Mouse (Mus musculus) thymus, adult 18-20 months (tissue): Measurements from ENCODE around the gene Nckap1.

Experiments used
- DNase-seq, 2 experiments: peaks; one replicate each; pipeline ENCODE4 v3.0.0; 2022; ENCODE audit warnings: mixed read lengths in 2 of 2

Gene Nckap1

GRCm38 (mm10) chr2:80581043-80581711 lies at the start of gene Nckap1:
TSS of gene Nckap1 (minus strand) at chr2:80581380.
- peak; percentile 62 to 63 for DNase-seq

- no peak for DNase-seq
These were observed 43.3 kb upstream of the Nckap1 start for GRCm38 (mm10) chr2:80624523-80624922.

GRCm38 (mm10) chr2:80621921-80622320 lies 40.7 kb upstream of the Nckap1 start:
- no peak for DNase-seq

- no peak for DNase-seq
These were observed 37.8 kb upstream of the Nckap1 start for GRCm38 (mm10) chr2:80618991-80619390.

GRCm38 (mm10) chr2:80616854-80617737 lies 35.9 kb upstream of the Nckap1 start, which contains the start of the genes Dusp19 and Nup35:
TSS of gene Dusp19 (plus strand) at chr2:80617045.
TSS of gene Nup35 (plus strand) at chr2:80617236.
- DNase-seq: peak; percentile 82 to 89

GRCm38 (mm10) chr2:80612796-80613195 lies 31.6 kb upstream of the Nckap1 start:
- DNase-seq: no peak

GRCm38 (mm10) chr2:80612286-80612685 lies 31.1 kb upstream of the Nckap1 start:
- no peak for DNase-seq

- no peak for DNase-seq
These were observed 22.7 kb upstream of the Nckap1 start for GRCm38 (mm10) chr2:80603771-80604426.

GRCm38 (mm10) chr2:80602756-80603155 lies 21.6 kb upstream of the Nckap1 start:
- no peak for DNase-seq

- no peak for DNase-seq
These were observed 19.4 kb upstream of the Nckap1 start for GRCm38 (mm10) chr2:80600611-80601010.

GRCm38 (mm10) chr2:80599850-80600249 lies 18.7 kb upstream of the Nckap1 start:
- DNase-seq: no peak

- no peak for DNase-seq
These were observed 15.8 kb upstream of the Nckap1 start for GRCm38 (mm10) chr2:80596960-80597359.

- DNase-seq: no peak
These were observed 13.2 kb upstream of the Nckap1 start for GRCm38 (mm10) chr2:80594215-80594918.

- no peak for DNase-seq
These were observed 1.2 kb upstream of the Nckap1 start for GRCm38 (mm10) chr2:80582356-80582755.

- DNase-seq: peak; percentile 2 to 6
These were observed 744 bp downstream of the Nckap1 start for GRCm38 (mm10) chr2:80580311-80580961.

GRCm38 (mm10) chr2:80579253-80579891 lies 1.8 kb downstream of the Nckap1 start:
- no peak for DNase-seq

- DNase-seq: no peak
These were observed 3.9 kb downstream of the Nckap1 start for GRCm38 (mm10) chr2:80577286-80577685.

- DNase-seq: no peak
These were observed 10.5 kb downstream of the Nckap1 start for GRCm38 (mm10) chr2:80570656-80571055.

GRCm38 (mm10) chr2:80567411-80567810 lies 13.8 kb downstream of the Nckap1 start:
- DNase-seq: no peak

GRCm38 (mm10) chr2:80562253-80562652 lies 18.9 kb downstream of the Nckap1 start:
- DNase-seq: no peak

GRCm38 (mm10) chr2:80561478-80561877 lies 19.7 kb downstream of the Nckap1 start:
- DNase-seq: no peak

GRCm38 (mm10) chr2:80560773-80561172 lies 20.4 kb downstream of the Nckap1 start:
- DNase-seq: no peak
